Comparison of ENCODE assay signal across 8 mouse cellular contexts in genomic region chr9:44178389-44178788, GRCm38 (mm10). TPM values are rescaled to one million over a fixed set of nuclear protein-coding genes. Genes with fewer than 3 reads are reported as not detected.
DNase-seq lines count a peak whose midpoint lies in the region; ATAC-seq lines count a peak whose summit lies in the region.

No protein-coding gene starts in this region.

- no peak overlapping the region for H3K4me2 ChIP-seq in embryonic facial prominence, embryonic 11.5 days (ENCODE audit: low read depth, low read length)

- no peaks in the 10 kb centered on the region for H3K9me3 ChIP-seq in embryonic facial prominence, embryonic 11.5 days (replicated peaks; ENCODE audit: control insufficient read depth, low read length)

- 91% methylated on average over 14 of the region's 14 CpGs for WGBS in embryonic facial prominence, embryonic 11.5 days

- H3K4me3 ChIP-seq in embryonic facial prominence, embryonic 11.5 days (ENCODE audit: low read depth, low read length) = no peak overlapping the region

- no peaks in the 10 kb centered on the region for H3K4me1 ChIP-seq in embryonic facial prominence, embryonic 11.5 days (ENCODE audit: control insufficient read depth, insufficient read depth, low read length)

- H3K36me3 ChIP-seq in embryonic facial prominence, embryonic 11.5 days (replicated peaks; ENCODE audit: control insufficient read depth, insufficient read depth, low read depth, low read length) = no peaks in the 10 kb centered on the region

- DNase-seq in cerebellum, postnatal 36 days = peak; percentile 28 to 32
- no peak for DNase-seq in cerebellum, adult 11 months
- DNase-seq in ovary, postnatal 36 days (ENCODE audit: low spot score) = peak; percentile 12
- DNase-seq in ovary, postnatal 14 days (ENCODE audit: low spot score) = no peak
- peak; percentile 35 for DNase-seq in embryonic facial prominence, embryonic 11.5 days (ENCODE audit: low spot score)
- DNase-seq in mesoderm, embryonic 11.5 days (ENCODE audit: low read depth, low spot score) = peak; percentile 37
- no peak for DNase-seq in frontal cortex, postnatal 25 days (ENCODE audit: low spot score in 2 of 2)
- DNase-seq in right cerebral cortex, adult 18-20 months = no peak

- ATAC-seq in embryonic facial prominence, embryonic 11.5 days (replicated peaks; ENCODE audit: insufficient number of reproducible peaks, low FRiP score, low TSS enrichment, low read depth) = no peak

- H3K27me3 ChIP-seq in embryonic facial prominence, embryonic 11.5 days (ENCODE audit: control insufficient read depth, insufficient read depth, low read length) = no peaks in the 10 kb centered on the region

- no peak overlapping the region for H3K9ac ChIP-seq in embryonic facial prominence, embryonic 11.5 days (replicated peaks; ENCODE audit: low read length)

- no peak overlapping the region for H3K27ac ChIP-seq in embryonic facial prominence, embryonic 11.5 days (replicated peaks; ENCODE audit: low read depth, low read length)

RNA-seq across cellular contexts. Expression of gene Mcam, which starts 44.1 kb away (rescaled TPM):
- polyA plus RNA-seq in embryonic facial prominence, embryonic 11.5 days (2014; fragmentation: Nextera tagmentation; extraction: Ambion mirVana) = 18.3 and 20.1 TPM in 2 replicates

RNA-seq across cellular contexts. Expression of gene Cbl, which starts 55.5 kb away (rescaled TPM):
- polyA plus RNA-seq in embryonic facial prominence, embryonic 11.5 days (2014; fragmentation: Nextera tagmentation; extraction: Ambion mirVana) = 16.4 and 17.4 TPM in 2 replicates

Comparison
In these comparisons a context has a peak if more than half of its experiments do, and no peak if none do; other contexts are left out.
1. DNase-seq: peak in cerebellum, postnatal 36 days (2 of 2), ovary, postnatal 36 days (single experiment), embryonic facial prominence, embryonic 11.5 days (single experiment) and mesoderm, embryonic 11.5 days (single experiment); none in cerebellum, adult 11 months (single experiment), ovary, postnatal 14 days (single experiment), frontal cortex, postnatal 25 days (0 of 2) and right cerebral cortex, adult 18-20 months (single experiment).